Mouse (Mus musculus): Measurements from ENCODE around the gene Slc25a10.

DNA sequence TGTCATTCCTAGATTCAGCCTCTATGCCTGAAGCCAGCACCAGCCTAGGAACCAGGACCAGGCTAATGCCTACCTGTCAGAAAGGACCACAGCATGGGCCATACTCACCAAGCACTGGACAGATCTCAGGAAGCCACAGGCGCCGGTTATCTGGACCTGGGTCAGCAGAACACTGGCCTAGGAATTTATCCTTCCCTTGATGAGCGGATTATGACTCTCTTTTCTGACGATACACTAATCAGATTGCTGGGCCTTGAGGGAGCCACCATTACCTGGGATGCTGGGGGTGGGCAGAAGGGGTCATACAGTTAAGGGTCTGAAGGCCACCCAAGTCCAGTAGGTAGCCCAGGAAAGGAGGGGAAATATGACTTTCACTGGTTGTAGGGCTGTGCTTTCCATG lies 38.3 kb upstream of the Slc25a10 start, which contains the start of gene Pde6g:
- TF ChIP-seq POLR2A (IDR thresholded peaks at IDR 0.05; ENCODE audit: extremely low read depth, insufficient read depth, low read length) (no peak), CTCF (IDR thresholded peaks at IDR 0.05; ENCODE audit: low read depth, low read length) (no peak)

Measured in liver, adult 2 months (tissue).